Mouse (Mus musculus) heart, adult 2 months (tissue): ENCODE data around the gene Slc25a39.

Source experiments
- CTCF ChIP-seq: fragments of 200-600 bp; IDR thresholded peaks from 2 replicates; pipeline ENCODE4 v1.8.1; 2022; ENCODE audit warnings: antibody characterized with exemption, mild to moderate bottlenecking, moderate library complexity
- EP300 ChIP-seq: fragments of 200-500 bp; IDR thresholded peaks from 2 replicates; pipeline ENCODE4 v1.6.1; 2011; ENCODE audit warnings: low read depth, low read length, control low read depth; ENCODE audit not compliant: insufficient read depth
- POLR2A ChIP-seq: fragments of 200-500 bp; IDR thresholded peaks from 2 replicates; pipeline ENCODE4 v1.6.1; 2011; ENCODE audit warnings: mild to moderate bottlenecking, low read depth, low read length, control low read depth; ENCODE audit not compliant: insufficient read depth

DNA sequence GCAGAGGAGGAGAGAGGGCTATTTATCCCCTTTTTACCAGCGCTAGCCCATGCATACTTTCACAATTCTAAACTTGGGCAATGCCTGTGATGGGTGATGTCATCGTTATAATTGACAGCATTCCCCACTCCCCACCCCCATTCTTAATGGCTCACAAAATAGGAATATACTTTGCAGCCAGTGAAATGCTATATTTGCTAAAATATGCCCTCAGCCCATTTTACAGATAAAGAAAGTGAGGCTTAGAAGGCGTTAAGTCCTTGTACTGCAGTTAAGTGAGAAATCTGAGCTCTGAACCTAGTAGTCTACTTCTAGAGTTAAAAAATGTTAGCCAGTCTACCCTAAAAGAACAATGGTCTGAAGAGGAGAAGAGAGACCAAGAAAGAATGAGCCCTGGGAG, 36.6 kb upstream of the Slc25a39 start:
- no peak for TF ChIP-seq CTCF
- no peak for TF ChIP-seq POLR2A
- TF ChIP-seq EP300: no peak
